Mouse (Mus musculus) megakaryocyte, embryonic 14.5 days (primary cell): ENCODE data around the gene Fxyd4. TPM values are rescaled to one million over a fixed set of nuclear protein-coding genes. Genes with fewer than 3 reads are reported as not detected.

ENCODE experiments used
- H3K27me3 ChIP-seq: replicated peaks from 2 replicates; pipeline ENCODE3; 2012; ENCODE audit warnings: inconsistent platforms
- H3K36me3 ChIP-seq: replicated peaks from 2 replicates; pipeline ENCODE3; 2012; ENCODE audit warnings: low read length, inconsistent platforms, mixed read lengths
- H3K4me1 ChIP-seq: 2 replicates; pipeline ENCODE4 v1.6.1; 2012; ENCODE audit warnings: inconsistent platforms
- H3K4me3 ChIP-seq: replicated peaks from 2 replicates; pipeline ENCODE3; 2012; ENCODE audit warnings: moderate library complexity, mild to moderate bottlenecking, inconsistent platforms
- H3K9me3 ChIP-seq: 2 replicates; pipeline ENCODE4 v1.6.1; 2012; ENCODE audit warnings: inconsistent platforms
- FLI1 ChIP-seq: IDR thresholded peaks from 2 replicates; pipeline ENCODE4 v1.6.1; 2012; ENCODE audit warnings: low read length, inconsistent platforms, mixed read lengths
- GATA1 ChIP-seq: IDR thresholded peaks from 3 replicates; pipeline ENCODE4 v1.6.1; 2012; ENCODE audit warnings: mixed read lengths, low read length, inconsistent platforms, borderline replicate concordance
- polyA plus RNA-seq: library from polyadenylated mRNA; stranded (reverse); fragments of >175 nt; gene quantifications from 2 replicates; pipeline ENCODE4 v1.2.3, GENCODE M21; 2012; ENCODE audit warnings: low replicate concordance; ENCODE audit not compliant: insufficient read depth

Fxyd4 gene
- not detected in 2 replicates for polyA plus RNA-seq

- H3K27me3 ChIP-seq: peaks cover 2% of the 10 kb centered on the region
- TF ChIP-seq GATA1 (no peak), FLI1 (no peak)
- H3K4me3 ChIP-seq: no peak within 1 kb of the TSS
- H3K36me3 ChIP-seq: peaks cover 20% of the 10 kb centered on the region
- H3K4me1 ChIP-seq: peaks cover 6% of the 10 kb centered on the region
- no peaks in the 10 kb centered on the region for H3K9me3 ChIP-seq
Measured at GRCm38 (mm10) chr6:117937222-117937932, at the start of gene Fxyd4. Gene Fxyd4 (minus strand): TSS chr6:117937692.

- no peaks in the 10 kb centered on the region for H3K36me3 ChIP-seq
- peaks cover 26% of the 10 kb centered on the region for H3K27me3 ChIP-seq
- no peak overlapping the region for H3K4me3 ChIP-seq
- H3K4me1 ChIP-seq: no peaks in the 10 kb centered on the region
- TF ChIP-seq GATA1: no peak
- TF ChIP-seq FLI1: no peak
- H3K9me3 ChIP-seq: no peaks in the 10 kb centered on the region
Measured at GRCm38 (mm10) chr6:117987173-117987572, 49.7 kb upstream of the Fxyd4 start.

GRCm38 (mm10) chr6:117966729-117967128 is 29.2 kb upstream of the Fxyd4 start:
- TF ChIP-seq FLI1: no peak
- TF ChIP-seq GATA1: no peak
- H3K9me3 ChIP-seq: peaks cover 38% of the 10 kb centered on the region

GRCm38 (mm10) chr6:117963201-117963600 is 25.7 kb upstream of the Fxyd4 start:
- H3K9me3 ChIP-seq: peaks cover 26% of the 10 kb centered on the region
- H3K36me3 ChIP-seq: no peaks in the 10 kb centered on the region
- TF ChIP-seq FLI1 (no peak), GATA1 (no peak)

More at GRCm38 (mm10) chr6:117966729-117967128, 29.2 kb upstream of the Fxyd4 start:
- Histone ChIP-seq H3K36me3 (no peaks in the 10 kb centered on the region), H3K4me1 (peaks cover 11% of the 10 kb centered on the region), H3K27me3 (peaks cover 8% of the 10 kb centered on the region), H3K4me3 (peak overlapping the region; percentile 34)

GRCm38 (mm10) chr6:117956851-117957501 is 19.5 kb upstream of the Fxyd4 start:
- peak overlapping the region; percentile 1 for H3K4me3 ChIP-seq
- H3K36me3 ChIP-seq: no peaks in the 10 kb centered on the region
- H3K4me1 ChIP-seq: peaks cover 4% of the 10 kb centered on the region; the same call in 1 of the 2 replicates
- TF ChIP-seq FLI1: no peak
- no peak for TF ChIP-seq GATA1
- H3K9me3 ChIP-seq: peaks cover 9% of the 10 kb centered on the region
- H3K27me3 ChIP-seq: peaks cover 11% of the 10 kb centered on the region

More at GRCm38 (mm10) chr6:117963201-117963600, 25.7 kb upstream of the Fxyd4 start:
- Histone ChIP-seq H3K27me3 (peaks cover 8% of the 10 kb centered on the region), H3K4me3 (no peak overlapping the region), H3K4me1 (peaks cover 11% of the 10 kb centered on the region)

GRCm38 (mm10) chr6:117956161-117956560 is 18.7 kb upstream of the Fxyd4 start:
- TF ChIP-seq FLI1 (no peak), GATA1 (no peak)
- H3K9me3 ChIP-seq: peaks cover 9% of the 10 kb centered on the region
- H3K36me3 ChIP-seq: no peaks in the 10 kb centered on the region
- peaks cover 4% of the 10 kb centered on the region; the same call in 1 of the 2 replicates for H3K4me1 ChIP-seq
- H3K27me3 ChIP-seq: peaks cover 11% of the 10 kb centered on the region
- no peak overlapping the region for H3K4me3 ChIP-seq

GRCm38 (mm10) chr6:117952330-117952729 is 14.8 kb upstream of the Fxyd4 start:
- Histone ChIP-seq H3K4me3 (no peak overlapping the region), H3K4me1 (peaks cover 4% of the 10 kb centered on the region; the same call in 1 of the 2 replicates), H3K36me3 (no peaks in the 10 kb centered on the region), H3K27me3 (peaks cover 11% of the 10 kb centered on the region), H3K9me3 (peaks cover 10% of the 10 kb centered on the region)
- no peak for TF ChIP-seq FLI1
- no peak for TF ChIP-seq GATA1

- no peak for TF ChIP-seq GATA1
- no peak for TF ChIP-seq FLI1
- peaks cover 4% of the 10 kb centered on the region; the same call in 1 of the 2 replicates for H3K9me3 ChIP-seq
- no peaks in the 10 kb centered on the region for H3K4me1 ChIP-seq
- no peaks in the 10 kb centered on the region for H3K27me3 ChIP-seq
- no peaks in the 10 kb centered on the region for H3K36me3 ChIP-seq
- no peak overlapping the region for H3K4me3 ChIP-seq
Measured at GRCm38 (mm10) chr6:117943899-117944298, 6.4 kb upstream of the Fxyd4 start.

- Histone ChIP-seq H3K4me1 (no peaks in the 10 kb centered on the region), H3K9me3 (peaks cover 4% of the 10 kb centered on the region; the same call in 1 of the 2 replicates), H3K27me3 (peaks cover 2% of the 10 kb centered on the region), H3K36me3 (no peaks in the 10 kb centered on the region), H3K4me3 (no peak overlapping the region)
- TF ChIP-seq GATA1 (no peak), FLI1 (no peak)
Measured at GRCm38 (mm10) chr6:117942769-117943168, 5.3 kb upstream of the Fxyd4 start.

- no peaks in the 10 kb centered on the region for H3K9me3 ChIP-seq
- H3K4me1 ChIP-seq: no peaks in the 10 kb centered on the region
- H3K36me3 ChIP-seq: peaks cover 5% of the 10 kb centered on the region
- no peak overlapping the region for H3K4me3 ChIP-seq
- peaks cover 2% of the 10 kb centered on the region for H3K27me3 ChIP-seq
- TF ChIP-seq FLI1 (no peak), GATA1 (no peak)
Measured at GRCm38 (mm10) chr6:117938951-117939350, 1.5 kb upstream of the Fxyd4 start.
